Mouse (Mus musculus): ENCODE results near the gene Ralgps1.

- TF ChIP-seq EP300 (optimal IDR thresholded peaks at IDR 0.05) = no peak
- no peak for TF ChIP-seq CTCF (IDR thresholded peaks at IDR 0.05; ENCODE audit: low read depth)
These were observed 21.7 kb upstream of the Ralgps1 start for GRCm38 (mm10) chr2:33393021-33393420.
